Mouse (Mus musculus) left cerebral cortex, adult 11 months (tissue): ENCODE data around the gene Stn1.

ENCODE experiments used
- DNase-seq: peaks from one replicate; pipeline ENCODE4 v3.0.0; 2022; ENCODE audit warnings: low spot score

Gene Stn1

GRCm38 (mm10) chr19:47508771-47509281 is 28.5 kb downstream of the Stn1 start:
- DNase-seq, result no peak

- no peak for DNase-seq
These were observed 29.1 kb downstream of the Stn1 start for GRCm38 (mm10) chr19:47508191-47508590.

GRCm38 (mm10) chr19:47507128-47508121 is 29.9 kb downstream of the Stn1 start:
- DNase-seq, result peak; percentile 50

- DNase-seq, result no peak
These were observed 33.7 kb downstream of the Stn1 start for GRCm38 (mm10) chr19:47503625-47504024.

- no peak for DNase-seq
These were observed 34.7 kb downstream of the Stn1 start for GRCm38 (mm10) chr19:47502563-47502962.

GRCm38 (mm10) chr19:47500389-47501011 is 36.8 kb downstream of the Stn1 start:
- no peak for DNase-seq

- no peak for DNase-seq
These were observed 37.5 kb downstream of the Stn1 start for GRCm38 (mm10) chr19:47499841-47500240.

- no peak for DNase-seq
These were observed 38.4 kb downstream of the Stn1 start for GRCm38 (mm10) chr19:47498942-47499341.

- no peak for DNase-seq
These were observed 39.6 kb downstream of the Stn1 start for GRCm38 (mm10) chr19:47497736-47498135.

- no peak for DNase-seq
These were observed 40.0 kb downstream of the Stn1 start for GRCm38 (mm10) chr19:47497313-47497712.

GRCm38 (mm10) chr19:47493017-47493997 is 44.0 kb downstream of the Stn1 start:
- no peak for DNase-seq

GRCm38 (mm10) chr19:47492422-47492821 is 44.9 kb downstream of the Stn1 start:
- DNase-seq, result no peak

GRCm38 (mm10) chr19:47491853-47492252 is 45.5 kb downstream of the Stn1 start:
- no peak for DNase-seq

GRCm38 (mm10) chr19:47489233-47489632 is 48.1 kb downstream of the Stn1 start:
- no peak for DNase-seq

GRCm38 (mm10) chr19:47488250-47488649 is 49.1 kb downstream of the Stn1 start:
- no peak for DNase-seq

GRCm38 (mm10) chr19:47487572-47487971 is 49.7 kb downstream of the Stn1 start:
- DNase-seq, result no peak

GRCm38 (mm10) chr19:47485997-47486566 is 51.2 kb downstream of the Stn1 start:
- no peak for DNase-seq

- no peak for DNase-seq
These were observed 53.2 kb downstream of the Stn1 start for GRCm38 (mm10) chr19:47484110-47484509.

GRCm38 (mm10) chr19:47483346-47483745 is 54.0 kb downstream of the Stn1 start:
- DNase-seq, result no peak

- DNase-seq, result no peak
These were observed 63.9 kb downstream of the Stn1 start for GRCm38 (mm10) chr19:47473453-47473852.

- DNase-seq, result no peak
These were observed 64.4 kb downstream of the Stn1 start for GRCm38 (mm10) chr19:47472881-47473400.
